Mouse (Mus musculus) right cerebral cortex, adult 2 months (tissue): Measurements from ENCODE around the gene Olfr313.
"Not testable (repeated sequence)": the region's sequence is repeated elsewhere in the genome, so short reads cannot be mapped to it uniquely, and the experiment has no call there.

ENCODE experiments used
- DNase-seq, 2 experiments: peaks; one replicate each; pipeline ENCODE4 v3.0.0; 2021 to 2022; ENCODE audit warnings: low spot score in 2 of 2

Gene Olfr313

GRCm38 (mm10) chr11:58814700-58815099 lies at the start of gene Olfr313:
Gene Olfr313 (plus strand): TSS chr11:58815000.
- DNase-seq, result not testable (repeated sequence)

- no peak for DNase-seq
These were observed 41.9 kb upstream of the Olfr313 start, which contains the start of gene Olfr315 for GRCm38 (mm10) chr11:58772888-58773287. Gene Olfr315 (plus strand): TSS chr11:58773188.

DNA sequence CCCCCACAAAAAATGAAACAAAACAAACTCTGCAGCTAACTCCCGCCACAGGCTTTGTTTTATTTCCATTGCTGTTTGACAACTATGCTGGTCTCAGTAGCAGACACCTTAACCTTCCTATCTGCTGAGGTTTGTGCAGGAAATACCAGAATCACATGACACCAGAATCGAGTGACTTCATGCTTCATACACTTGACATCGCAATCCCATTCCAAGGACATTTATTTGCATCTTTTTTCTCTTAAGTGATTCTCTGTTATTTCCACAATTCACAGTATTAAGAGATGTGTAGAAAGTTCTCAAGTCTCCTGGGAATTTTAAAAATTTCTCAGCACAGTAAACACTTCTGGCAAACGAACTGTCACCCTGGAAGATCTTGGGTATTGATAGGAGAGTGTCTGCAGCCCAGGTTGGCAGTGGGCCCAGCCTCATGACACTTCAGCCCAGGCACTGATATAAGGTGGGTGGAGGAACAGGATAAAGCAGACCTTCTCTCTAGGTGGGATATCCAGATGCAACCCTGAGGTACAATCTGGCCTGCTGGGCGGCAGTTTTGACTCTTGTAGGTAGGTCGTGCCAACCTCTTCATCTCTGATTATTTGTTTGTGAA lies 32.2 kb upstream of the Olfr313 start, which contains the start of gene Olfr314:
TSS of gene Olfr314 (plus strand) at position 473 of the 610 bp plus-strand sequence.
- DNase-seq, result no peak

DNA sequence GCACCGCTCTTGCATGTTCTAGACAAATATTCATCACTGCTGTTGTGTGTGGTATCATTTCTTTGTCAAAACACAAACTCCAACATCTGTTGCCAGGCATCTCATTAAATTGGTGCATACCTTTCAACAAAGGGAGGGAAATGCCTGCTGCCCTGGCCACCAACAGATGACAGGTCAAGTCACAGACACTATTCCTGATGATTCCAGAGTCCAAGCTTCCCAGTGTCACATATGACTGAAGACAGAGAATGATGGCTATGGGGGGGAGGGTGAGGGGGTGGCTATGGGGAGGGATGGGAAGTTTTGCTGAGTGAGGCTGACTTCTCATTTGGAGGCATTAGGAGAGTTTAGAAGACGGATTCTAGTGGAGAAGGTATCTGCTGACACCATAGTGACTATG lies 30.6 kb upstream of the Olfr313 start:
- no peak for DNase-seq

- no peak for DNase-seq
These were observed 27.1 kb upstream of the Olfr313 start for GRCm38 (mm10) chr11:58787651-58788050.

DNA sequence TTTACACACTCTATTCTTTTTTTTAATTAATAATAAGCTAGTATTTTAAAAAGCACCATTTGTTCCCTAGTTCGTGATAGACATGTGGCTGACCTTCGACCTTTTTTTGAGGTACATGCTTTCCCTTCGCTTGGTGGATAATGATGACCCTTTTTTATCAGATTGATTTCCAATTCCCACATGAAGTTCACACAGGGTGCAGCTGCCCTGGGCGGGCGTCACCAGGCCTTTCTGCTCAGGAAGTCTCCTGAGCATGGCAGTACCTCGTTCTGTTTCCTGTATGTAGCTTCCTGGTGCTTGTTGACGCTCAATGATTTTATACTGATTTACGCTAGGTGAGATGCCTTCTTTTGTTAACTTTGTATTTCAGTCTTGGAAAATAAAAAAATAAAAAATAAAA lies 26.5 kb upstream of the Olfr313 start:
- DNase-seq, result no peak

DNA sequence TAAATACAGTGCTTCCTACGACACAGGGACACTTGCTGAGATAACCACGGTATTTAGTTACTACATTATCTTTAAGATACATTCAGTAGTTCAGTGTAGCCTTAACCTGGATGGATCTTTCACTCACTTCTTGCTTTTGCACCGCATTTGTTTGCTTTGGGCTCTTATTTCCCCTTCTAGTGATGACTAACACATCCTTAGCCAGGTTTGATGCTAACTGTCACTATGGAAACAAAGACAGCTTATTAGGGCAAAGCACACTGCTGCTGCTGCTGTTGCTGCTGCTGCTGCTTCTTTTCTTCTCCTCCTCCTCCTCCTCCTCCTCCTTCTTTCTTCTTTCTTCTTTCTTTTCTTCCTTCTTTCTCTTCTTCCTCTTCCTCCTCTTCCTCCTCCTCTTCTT lies 25.3 kb upstream of the Olfr313 start:
- DNase-seq, result no peak

GRCm38 (mm10) chr11:58790053-58790452 lies 24.7 kb upstream of the Olfr313 start:
- DNase-seq, result no peak

GRCm38 (mm10) chr11:58790646-58791045 lies 24.2 kb upstream of the Olfr313 start:
- no peak for DNase-seq

DNA sequence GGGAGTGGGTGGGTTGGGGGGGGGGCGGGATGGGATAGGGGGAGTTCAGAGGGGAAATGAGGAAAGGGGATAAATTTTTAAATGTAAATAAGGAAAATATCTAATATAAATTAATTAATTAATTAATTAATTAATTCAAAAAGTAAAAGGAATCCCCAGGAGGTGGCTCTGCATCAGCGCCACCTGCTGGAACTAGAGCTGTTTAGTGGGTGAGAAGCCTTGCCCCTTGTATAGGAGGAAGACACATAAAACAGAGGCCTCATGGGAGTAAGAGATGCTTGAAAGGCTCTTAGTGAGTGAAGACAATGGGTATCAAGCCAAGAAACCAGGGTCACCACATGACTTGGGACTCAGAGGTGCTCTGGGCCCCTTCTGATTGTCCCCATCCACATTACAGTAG lies 18.9 kb upstream of the Olfr313 start:
- DNase-seq, result no peak

- DNase-seq, result peak; percentile 85 to 86
These were observed 17.9 kb upstream of the Olfr313 start for GRCm38 (mm10) chr11:58796850-58797249.

DNA sequence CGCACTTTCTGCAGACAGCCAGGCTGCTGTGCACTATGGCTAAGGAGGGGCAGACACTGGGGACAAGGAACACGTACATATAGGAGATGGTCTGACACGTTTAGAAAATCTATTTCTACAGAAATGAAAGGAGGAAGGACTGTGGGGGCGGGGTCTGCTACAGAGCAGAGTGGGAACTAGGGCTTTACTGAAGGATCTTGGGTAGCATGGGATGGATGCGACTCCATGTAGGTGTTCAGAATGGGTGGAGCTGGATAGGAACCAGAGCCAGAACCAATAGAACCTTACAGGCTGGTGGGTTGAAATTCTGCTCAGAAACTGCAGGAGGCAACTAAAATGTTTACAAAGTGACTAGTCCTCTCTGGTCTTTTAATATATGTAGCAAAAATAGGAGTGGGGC lies 15.1 kb upstream of the Olfr313 start:
- DNase-seq, result peak; percentile 48 to 53

DNA sequence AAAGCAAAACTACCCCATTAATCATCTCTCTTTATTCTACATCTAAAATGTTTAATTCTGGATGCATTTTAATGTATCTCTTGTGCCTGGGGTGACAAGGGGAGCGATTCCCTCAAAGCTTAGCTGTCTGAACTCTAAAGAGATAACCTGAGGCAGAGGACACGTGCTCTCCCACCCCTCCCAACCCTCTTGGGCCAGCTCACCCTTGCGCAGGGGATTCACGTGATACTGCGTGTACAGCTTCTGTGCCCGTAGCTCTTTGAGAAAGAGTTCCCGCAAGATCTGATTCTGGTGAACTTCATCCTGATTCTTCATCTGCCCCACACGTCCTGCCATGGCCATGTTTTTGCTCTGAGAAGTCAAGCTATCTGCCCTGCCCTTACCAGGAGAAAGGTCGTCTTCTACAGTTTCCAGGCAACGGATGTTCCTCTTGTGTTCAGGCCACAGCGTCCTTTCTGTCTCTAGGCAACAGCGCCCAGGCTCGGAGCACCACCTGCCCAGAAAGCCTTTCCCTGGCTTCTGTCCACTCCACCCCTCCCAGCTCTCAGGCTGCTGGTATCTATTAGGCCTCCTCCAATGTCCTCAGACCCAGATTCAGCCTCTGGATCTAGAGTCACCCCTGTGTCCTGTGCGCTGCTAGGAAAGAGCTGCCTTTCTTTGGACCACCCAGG lies 13.1 kb upstream of the Olfr313 start, which contains the start of gene Fam183b:
TSS of gene Fam183b (minus strand) at position 403 of the 671 bp plus-strand sequence.
- no peak for DNase-seq

- no peak for DNase-seq
These were observed 10.9 kb upstream of the Olfr313 start for GRCm38 (mm10) chr11:58803871-58804270.

- DNase-seq, result no peak
These were observed 10.4 kb upstream of the Olfr313 start for GRCm38 (mm10) chr11:58804393-58804792.

DNA sequence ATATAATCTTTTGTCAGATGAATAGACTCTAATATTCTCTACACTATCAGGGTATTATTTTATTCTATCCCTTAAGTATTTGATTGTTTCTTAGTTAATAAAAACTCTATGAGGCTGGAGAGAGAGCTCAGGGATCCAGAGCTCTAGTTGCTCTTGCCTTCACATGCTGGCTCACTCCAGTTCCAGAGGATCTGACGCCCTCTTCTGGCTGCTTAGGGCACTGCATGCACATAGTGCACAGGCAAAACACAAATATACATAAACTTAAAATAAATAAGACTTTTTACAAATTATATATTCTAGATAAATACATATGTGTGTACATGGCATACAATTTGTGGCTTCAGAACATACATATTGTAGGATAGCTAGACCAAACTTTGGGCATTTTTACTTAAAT lies 2.8 kb upstream of the Olfr313 start:
- DNase-seq, result no peak

DNA sequence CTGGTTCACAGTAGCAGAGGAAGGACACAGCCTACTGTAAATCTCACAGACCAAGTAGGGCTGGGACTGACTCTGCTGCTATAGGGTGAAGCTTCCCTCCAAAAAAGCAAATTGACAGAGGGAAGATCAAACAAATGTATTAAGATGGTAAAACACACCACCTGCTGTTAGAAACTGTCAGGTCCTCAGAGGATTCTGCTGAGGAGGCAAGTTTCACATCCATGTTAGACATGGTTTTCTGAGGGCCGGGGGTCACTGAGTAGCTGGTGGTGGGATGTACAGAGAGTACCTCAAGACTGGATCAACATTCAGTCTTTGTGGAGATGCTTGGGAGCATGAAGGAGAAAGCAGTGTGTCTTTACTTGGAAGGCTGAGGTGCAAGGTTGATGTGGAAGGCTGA lies 876 bp downstream of the Olfr313 start:
- DNase-seq, result no peak

DNA sequence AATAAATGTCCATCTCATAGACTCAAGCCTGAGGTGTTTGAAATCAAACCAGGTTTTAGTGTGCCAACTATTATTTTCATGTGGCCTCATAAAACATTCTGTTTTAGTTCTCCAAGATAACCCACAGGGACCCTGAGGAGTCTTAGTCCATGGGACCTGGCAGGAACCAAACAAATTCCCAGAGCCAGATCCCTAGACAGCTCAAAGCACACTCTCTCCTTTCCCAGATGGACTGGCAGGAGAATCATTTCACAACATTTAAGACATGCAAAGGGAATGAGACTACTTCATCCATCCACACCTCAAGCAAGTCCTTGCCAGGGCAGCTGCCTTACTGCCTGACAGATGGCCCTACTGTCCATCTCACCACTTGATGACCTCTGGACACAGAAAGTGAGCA lies 14.1 kb downstream of the Olfr313 start, which contains the start of gene Olfr312:
TSS of gene Olfr312 (plus strand) at position 301 of the 400 bp plus-strand sequence.
- not testable (repeated sequence) for DNase-seq

GRCm38 (mm10) chr11:58829764-58830163 lies 15.0 kb downstream of the Olfr313 start:
- DNase-seq, result no peak

DNA sequence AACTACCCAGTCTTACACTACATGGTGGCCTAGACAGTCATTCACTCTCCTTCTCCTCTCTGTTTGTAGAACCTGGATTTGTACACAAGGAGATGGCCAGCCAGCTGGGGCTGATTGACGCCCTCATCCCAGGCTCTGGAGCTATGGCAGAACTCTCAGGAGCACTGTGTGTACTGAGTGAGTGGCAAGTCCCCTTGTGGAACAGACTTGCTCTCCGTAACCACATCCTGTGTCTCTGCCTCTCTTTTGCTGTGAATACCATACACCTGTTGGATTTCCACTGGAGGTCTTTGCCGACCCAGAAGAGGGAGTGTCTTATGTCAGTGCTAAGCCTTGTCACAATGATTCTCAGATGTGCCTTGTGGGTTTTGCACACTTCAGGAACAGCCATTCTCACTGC lies 17.7 kb downstream of the Olfr313 start:
- DNase-seq, result not testable (repeated sequence)

DNA sequence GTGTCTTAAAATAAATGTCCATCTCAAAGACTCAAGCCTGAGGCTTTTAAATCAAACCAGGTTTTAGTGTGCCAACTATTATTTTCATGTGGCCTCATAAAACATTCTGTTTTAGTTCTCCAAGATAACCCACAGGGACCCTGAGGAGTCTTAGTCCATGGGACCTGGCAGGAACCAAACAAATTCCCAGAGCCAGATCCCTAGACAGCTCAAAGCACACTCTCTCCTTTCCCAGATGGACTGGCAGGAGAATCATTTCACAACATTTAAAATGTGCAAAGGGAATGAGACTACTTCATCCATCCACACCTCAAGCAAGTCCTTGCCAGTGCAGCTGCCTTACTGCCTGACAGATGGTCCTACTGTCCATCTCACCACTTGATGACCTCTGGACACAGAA lies 24.2 kb downstream of the Olfr313 start, which contains the start of gene Olfr311:
TSS of gene Olfr311 (plus strand) at position 301 of the 400 bp plus-strand sequence.
- not testable (repeated sequence) for DNase-seq

GRCm38 (mm10) chr11:58846919-58847461 lies 32.2 kb downstream of the Olfr313 start, which contains the start of gene Gm12258:
Gene Gm12258 (plus strand): TSS chr11:58847158.
- peak; percentile 88 to 93 for DNase-seq

DNA sequence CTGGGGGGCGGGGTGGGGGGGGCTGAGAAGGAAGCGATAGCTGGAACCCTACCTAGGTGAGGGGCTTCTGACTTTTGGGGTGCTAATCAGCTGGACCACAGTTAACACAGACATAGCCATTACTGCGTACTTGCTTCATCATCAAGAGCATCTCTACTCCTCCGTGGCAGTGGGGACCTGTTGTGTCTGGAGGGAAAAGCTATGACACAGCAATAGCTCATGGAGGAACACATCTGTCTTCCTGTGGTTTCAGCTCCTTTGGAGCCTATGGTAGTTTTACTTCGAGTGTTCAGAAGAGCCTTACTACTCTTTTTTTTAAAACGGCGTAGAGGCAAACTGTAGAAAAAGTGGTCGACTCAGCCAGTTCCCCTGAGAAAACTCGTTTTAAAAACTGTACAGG lies 32.8 kb downstream of the Olfr313 start:
- no peak for DNase-seq
